Mouse (Mus musculus) stomach, postnatal 0 days (tissue): ENCODE data around the gene Tmsb10.

Experiments used
- CTCF ChIP-seq: IDR thresholded peaks from 2 replicates; pipeline ENCODE4 v1.5.1; 2016; ENCODE audit warnings: antibody characterized with exemption, low read depth, mild to moderate bottlenecking, moderate library complexity
- EP300 ChIP-seq: optimal IDR thresholded peaks from 2 replicates; pipeline ENCODE3; 2016; ENCODE audit warnings: antibody characterized with exemption

DNA sequence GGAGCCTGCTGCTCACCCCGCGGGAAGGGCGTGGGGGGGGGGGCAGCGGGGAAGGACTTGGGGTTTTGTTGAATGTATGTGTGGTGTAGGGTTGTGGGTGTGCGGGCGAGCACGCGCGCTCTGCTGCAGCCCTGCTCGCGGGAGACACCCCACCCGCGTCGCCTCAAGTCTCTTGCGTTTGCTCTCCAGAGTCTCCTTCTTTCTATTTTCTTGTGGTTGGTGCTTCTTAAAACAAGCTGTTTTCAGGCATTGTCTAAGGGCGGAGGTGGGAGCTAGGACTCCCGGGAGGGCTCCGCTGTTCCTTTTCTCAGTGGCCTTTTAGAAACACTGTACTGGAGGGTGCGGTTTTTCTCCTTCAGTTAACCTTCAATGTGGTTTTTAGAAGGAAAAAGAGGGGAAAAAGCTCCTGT is at the start of gene Tmsb10:
- TF ChIP-seq CTCF (no peak), EP300 (no peak)
